Mouse (Mus musculus) midbrain, postnatal 0 days (tissue): ENCODE measurements around the gene Olfr875. TPM values are rescaled to one million over a fixed set of nuclear protein-coding genes. Genes with fewer than 3 reads are reported as not detected.
"Not testable (repeated sequence)": the region's sequence is repeated elsewhere in the genome, so short reads cannot be mapped to it uniquely, and the experiment has no call there.

Source experiments
- ATAC-seq: fragments of 200-750 bp; cut with Nextera tagmentation; 2 replicates; pipeline ENCODE4 v1.8.0; 2017; ENCODE audit warnings: moderate number of reproducible peaks, mild to moderate bottlenecking, moderate TSS enrichment, moderate library complexity; ENCODE audit not compliant: low FRiP score
- DNase-seq: peaks from one replicate; pipeline ENCODE4 v3.0.0-alpha.2; 2015; ENCODE audit warnings: low spot score
- H3K27ac ChIP-seq: fragments of 300-500 bp; sonication (generic); 2 replicates; pipeline ENCODE4 v1.5.1; 2014; ENCODE audit warnings: low read depth, mild to moderate bottlenecking, low read length, mixed read lengths
- H3K27me3 ChIP-seq: fragments of 300-500 bp; sonication (generic); 2 replicates; pipeline ENCODE4 v1.6.1; 2014; ENCODE audit warnings: low read length, control low read depth, mixed read lengths; ENCODE audit not compliant: insufficient read depth
- H3K36me3 ChIP-seq: fragments of 300-500 bp; sonication (generic); 2 replicates; pipeline ENCODE4 v1.6.1; 2014; ENCODE audit warnings: low read length, control low read depth, mixed read lengths; ENCODE audit not compliant: insufficient read depth
- H3K4me1 ChIP-seq: fragments of 300-500 bp; sonication (generic); 2 replicates; pipeline ENCODE4 v1.6.1; 2014; ENCODE audit warnings: mild to moderate bottlenecking, control low read depth, antibody characterized with exemption, low read length, mixed read lengths; ENCODE audit not compliant: insufficient read depth
- H3K4me2 ChIP-seq: fragments of 300-500 bp; sonication (generic); 2 replicates; pipeline ENCODE4 v1.6.1; 2014; ENCODE audit warnings: low read depth, mild to moderate bottlenecking, low read length, mixed read lengths; ENCODE audit not compliant: poor library complexity, severe bottlenecking
- H3K4me3 ChIP-seq: fragments of 300-500 bp; sonication (generic); 2 replicates; pipeline ENCODE4 v1.5.1; 2014; ENCODE audit warnings: low read depth, mild to moderate bottlenecking, low read length, moderate library complexity
- H3K9ac ChIP-seq: fragments of 300-500 bp; sonication (generic); replicated peaks from 2 replicates; pipeline ENCODE4 v1.6.1; 2014; ENCODE audit warnings: mild to moderate bottlenecking, low read length, moderate library complexity, mixed read lengths; ENCODE audit not compliant: poor library complexity, severe bottlenecking
- H3K9me3 ChIP-seq: fragments of 300-500 bp; sonication (generic); 2 replicates; pipeline ENCODE4 v1.6.1; 2016; ENCODE audit warnings: low read length, control low read depth
- CTCF ChIP-seq: IDR thresholded peaks from 2 replicates; pipeline ENCODE4 v1.5.1; 2016; ENCODE audit warnings: antibody characterized with exemption, mild to moderate bottlenecking
- WGBS: fragments of 180-500 bp; shearing (Covaris S2); extraction: QIAGEN DNeasy Blood & Tissue Kit; methylation state at CpG from one replicate; pipeline ENCODE4 v1.1.7; 2014; 5-methylcytosine and 5-hydroxymethylcytosine counted together
- polyA plus RNA-seq: library from polyadenylated mRNA; unstranded; fragments of >200 nt; fragmentation: Nextera tagmentation; extraction: Ambion mirVana; gene quantifications from 2 replicates; pipeline ENCODE4 v1.2.1, GENCODE M21; 2015
- total RNA-seq: library from RNA; depleted of rRNA; stranded (reverse); fragments of >200 nt; gene quantifications from 2 replicates; pipeline ENCODE4 v1.2.3, GENCODE M21; 2014

The Olfr875 gene
- total and polyA plus RNA-seq, 2 experiments from 2014 or later = 0.20 TPM; not detected in 1

- Histone ChIP-seq H3K4me3 (no peak overlapping the region), H3K9me3 (no peaks in the 10 kb centered on the region), H3K9ac (no peak overlapping the region), H3K27ac (no peak overlapping the region), H3K27me3 (no peaks in the 10 kb centered on the region), H3K4me1 (no peaks in the 10 kb centered on the region), H3K36me3 (no peaks in the 10 kb centered on the region), H3K4me2 (no peak overlapping the region)
- TF ChIP-seq CTCF = no peak
- ATAC-seq (no peak), DNase-seq (peak; percentile 14)
- WGBS = 67% methylated on average over 2 of the region's 2 CpGs
Measured at GRCm38 (mm10) chr9:37761728-37762127, 9.9 kb upstream of the Olfr875 start.

DNA sequence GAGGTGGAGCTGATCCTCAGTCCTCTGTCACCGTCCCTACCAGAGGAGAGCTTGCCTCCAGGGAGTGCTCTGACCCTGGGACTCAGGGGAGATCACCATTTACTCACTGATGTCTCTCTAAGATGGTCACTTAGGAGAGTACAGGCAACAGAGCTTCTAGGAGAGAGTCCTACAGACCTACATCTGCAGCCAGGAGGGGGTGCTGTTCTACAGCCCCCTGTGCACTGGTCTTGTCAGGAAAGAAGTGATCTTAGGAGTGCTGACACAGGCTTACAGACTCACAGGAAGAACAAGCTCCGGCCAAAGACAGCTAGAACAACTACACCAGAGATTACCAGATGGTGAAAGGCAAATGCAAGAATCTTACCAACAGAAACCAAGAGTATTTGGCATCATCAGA is 9.1 kb upstream of the Olfr875 start:
- Histone ChIP-seq H3K27ac (no peak overlapping the region), H3K9me3 (no peaks in the 10 kb centered on the region), H3K9ac (no peak overlapping the region), H3K4me3 (no peak overlapping the region), H3K4me1 (no peaks in the 10 kb centered on the region), H3K27me3 (no peaks in the 10 kb centered on the region), H3K36me3 (no peaks in the 10 kb centered on the region), H3K4me2 (no peak overlapping the region)
- no peak for DNase-seq
- 54% methylated on average over 2 of the region's 2 CpGs for WGBS
- TF ChIP-seq CTCF = 0 out of 2 replicates have a peak, but pooled peaks have one; percentile 18
- no peak for ATAC-seq

GRCm38 (mm10) chr9:37770661-37771060 is 996 bp upstream of the Olfr875 start:
- Histone ChIP-seq H3K27ac (no peak overlapping the region), H3K36me3 (no peaks in the 10 kb centered on the region), H3K9ac (no peak overlapping the region), H3K9me3 (no peaks in the 10 kb centered on the region), H3K4me1 (no peaks in the 10 kb centered on the region), H3K4me2 (no peak overlapping the region), H3K27me3 (no peaks in the 10 kb centered on the region), H3K4me3 (no peak overlapping the region)
- DNase-seq = no peak
- ATAC-seq = no peak
- no peak for TF ChIP-seq CTCF
- WGBS = 57% methylated on average over 2 of the region's 2 CpGs

DNA sequence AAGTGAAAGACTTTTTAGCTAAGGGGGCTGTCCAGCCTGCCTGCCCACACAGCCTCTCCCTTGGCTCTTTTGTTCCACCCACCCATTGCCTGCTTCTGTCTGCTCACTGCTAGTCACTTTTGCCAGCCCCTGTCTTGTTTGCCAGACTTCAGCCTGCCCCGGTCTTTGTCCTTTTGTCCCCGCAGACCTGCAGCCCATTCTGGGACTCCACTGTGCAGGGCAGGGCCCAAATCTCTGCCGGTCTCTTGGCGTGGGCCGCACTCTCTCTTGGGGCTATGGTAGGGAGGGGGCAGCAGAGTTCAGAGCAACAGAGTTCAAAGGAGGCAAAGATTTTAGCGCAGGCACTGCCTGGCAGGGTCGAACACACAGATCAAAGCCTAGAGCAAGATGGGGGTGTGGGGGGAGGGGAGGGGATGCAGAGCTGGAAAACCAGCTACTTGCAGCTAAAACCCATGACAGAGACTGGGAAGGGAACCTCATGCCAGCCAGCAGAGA is 11.2 kb downstream of the Olfr875 start:
- peak; percentile 84 for ATAC-seq
- no peak overlapping the region for H3K9ac ChIP-seq
- peak overlapping the region; percentile 19; the same call in 1 of the 2 replicates for H3K4me3 ChIP-seq
- H3K4me2 ChIP-seq = peak overlapping the region; percentile 49
- H3K9me3 ChIP-seq = no peaks in the 10 kb centered on the region
- no peak for TF ChIP-seq CTCF
- H3K36me3 ChIP-seq = no peaks in the 10 kb centered on the region
- 2% methylated on average over 7 of the region's 7 CpGs for WGBS
- peaks cover 5% of the 10 kb centered on the region; the same call in 1 of the 2 replicates for H3K4me1 ChIP-seq
- DNase-seq = peak; percentile 55
- H3K27ac ChIP-seq = no peak overlapping the region
- H3K27me3 ChIP-seq = no peaks in the 10 kb centered on the region

GRCm38 (mm10) chr9:37783394-37784387 is 12.0 kb downstream of the Olfr875 start:
- DNase-seq = peak; percentile 17
- H3K36me3 ChIP-seq, H3K4me2 ChIP-seq, H3K4me3 ChIP-seq, H3K9me3 ChIP-seq, H3K27ac ChIP-seq, H3K27me3 ChIP-seq, H3K4me1 ChIP-seq, H3K9ac ChIP-seq: not testable (repeated sequence)
- ATAC-seq = 0 out of 2 replicates have a peak, but pooled peaks have one; percentile 58
- WGBS = 50% methylated on average over 10 of the region's 15 CpGs

- ATAC-seq (no peak), DNase-seq (no peak)
- Histone ChIP-seq H3K27me3 (no peaks in the 10 kb centered on the region), H3K4me1 (peaks cover 5% of the 10 kb centered on the region; the same call in 1 of the 2 replicates), H3K36me3 (no peaks in the 10 kb centered on the region), H3K9me3 (no peaks in the 10 kb centered on the region), H3K4me2 (no peak overlapping the region), H3K27ac (no peak overlapping the region), H3K9ac (no peak overlapping the region), H3K4me3 (no peak overlapping the region)
- TF ChIP-seq CTCF = no peak
- WGBS = 82% methylated on average over 2 of the region's 2 CpGs
Measured at GRCm38 (mm10) chr9:37786411-37786810, 14.8 kb downstream of the Olfr875 start.
